Mouse (Mus musculus) ES-Bruce4 (cell line): Measurements from ENCODE around the gene Ptdss2. TPM values are rescaled to one million over a fixed set of nuclear protein-coding genes. Genes with fewer than 3 reads are reported as not detected.

Source experiments
- H3K27ac ChIP-seq: 2 replicates; pipeline ENCODE4 v1.5.1; 2012; ENCODE audit warnings: low read length, inconsistent platforms; ENCODE audit not compliant: insufficient read depth
- H3K27me3 ChIP-seq: 2 replicates; pipeline ENCODE4 v1.6.1; 2012; ENCODE audit warnings: mild to moderate bottlenecking, low read length, inconsistent platforms; ENCODE audit not compliant: control insufficient read depth, poor library complexity, insufficient read depth, severe bottlenecking
- H3K36me3 ChIP-seq: 2 replicates; pipeline ENCODE4 v1.6.1; 2012; ENCODE audit warnings: inconsistent platforms, mild to moderate bottlenecking, low read length, moderate library complexity; ENCODE audit not compliant: control insufficient read depth, poor library complexity, insufficient read depth, severe bottlenecking
- H3K4me1 ChIP-seq: one replicate; pipeline ENCODE4 v1.8.1; 2011; ENCODE audit warnings: low read length; ENCODE audit not compliant: control insufficient read depth, insufficient read depth
- H3K4me3 ChIP-seq: 2 replicates; pipeline ENCODE4 v1.5.1; 2011; ENCODE audit warnings: low read depth, mild to moderate bottlenecking, low read length
- H3K9ac ChIP-seq: 2 replicates; pipeline ENCODE4 v1.6.1; 2012; ENCODE audit warnings: low read depth, mild to moderate bottlenecking, inconsistent platforms; ENCODE audit not compliant: poor library complexity, severe bottlenecking
- H3K9me3 ChIP-seq: replicated peaks from 2 replicates; pipeline ENCODE4 v1.6.1; 2012; ENCODE audit warnings: mild to moderate bottlenecking, low read length, inconsistent platforms; ENCODE audit not compliant: control insufficient read depth, poor library complexity, insufficient read depth, severe bottlenecking
- CTCF ChIP-seq: IDR thresholded peaks from one replicate; pipeline ENCODE4 v1.8.1; 2011; ENCODE audit warnings: low read depth, low read length
- EP300 ChIP-seq: IDR thresholded peaks from 2 replicates; pipeline ENCODE4 v1.6.1; 2011; ENCODE audit warnings: low read depth, low read length; ENCODE audit not compliant: insufficient read depth
- POLR2A ChIP-seq: IDR thresholded peaks from one replicate; pipeline ENCODE4 v1.8.1; 2011; ENCODE audit warnings: low read length; ENCODE audit not compliant: insufficient read depth
- polyA plus RNA-seq: library from polyadenylated mRNA; stranded (reverse); fragments of >200 nt; gene quantifications from 2 replicates; pipeline ENCODE4 v1.2.4, GENCODE M21; 2011; ENCODE audit warnings: low read depth; ENCODE audit not compliant: missing spikeins, insufficient read depth, insufficient read length

Ptdss2 gene
- polyA plus RNA-seq, 1 experiment, result 55.3 TPM

- H3K27ac ChIP-seq, result no peak overlapping the region
- H3K9ac ChIP-seq, result no peak overlapping the region
- no peaks in the 10 kb centered on the region for H3K36me3 ChIP-seq
- TF ChIP-seq CTCF (no peak), EP300 (no peak), POLR2A (no peak)
- no peaks in the 10 kb centered on the region for H3K9me3 ChIP-seq
- no peaks in the 10 kb centered on the region for H3K4me1 ChIP-seq
- no peak overlapping the region for H3K4me3 ChIP-seq
- H3K27me3 ChIP-seq, result no peaks in the 10 kb centered on the region
Measured at GRCm38 (mm10) chr7:141205504-141205903, 83.3 kb downstream of the Ptdss2 start.

- Histone ChIP-seq H3K4me3 (no peak overlapping the region), H3K4me1 (no peaks in the 10 kb centered on the region), H3K36me3 (no peaks in the 10 kb centered on the region), H3K27ac (no peak overlapping the region), H3K9ac (no peak overlapping the region), H3K9me3 (no peaks in the 10 kb centered on the region), H3K27me3 (no peaks in the 10 kb centered on the region)
- no peak for TF ChIP-seq POLR2A
- TF ChIP-seq EP300, result no peak
- no peak for TF ChIP-seq CTCF
Measured at GRCm38 (mm10) chr7:141206182-141206937, 84.2 kb downstream of the Ptdss2 start.

Other genes starting within 250 kb of the Ptdss2 start
- gene Psmd13, start 240.4 kb upstream of the Ptdss2 start, polyA plus RNA-seq, result 246 and 251 TPM in 2 replicates
- 17.4 and 17.9 TPM in 2 replicates for gene Sirt3, start 240.1 kb upstream of the Ptdss2 start, polyA plus RNA-seq
- gene Cox8b, start 221.9 kb upstream of the Ptdss2 start, polyA plus RNA-seq, result not detected in 2 replicates
- gene Nlrp6, start 201.5 kb upstream of the Ptdss2 start, polyA plus RNA-seq, result not detected in 2 replicates
- 9.4 and 9.7 TPM in 2 replicates for gene Pgghg, start 181.0 kb upstream of the Ptdss2 start, polyA plus RNA-seq
- gene Ifitm5, start 172.1 kb upstream of the Ptdss2 start, polyA plus RNA-seq, result 1.8 and 3.9 TPM in 2 replicates
- gene Gm45717, start 166.4 kb upstream of the Ptdss2 start, polyA plus RNA-seq, result 3.1 TPM in 1 of 2 replicates, not detected in the other
- 720 and 786 TPM in 2 replicates for gene Ifitm2, start 166.4 kb upstream of the Ptdss2 start, polyA plus RNA-seq
- 501 and 504 TPM in 2 replicates for gene Ifitm1, start 155.2 kb upstream of the Ptdss2 start, polyA plus RNA-seq
- gene Ifitm3, start 111.6 kb upstream of the Ptdss2 start, polyA plus RNA-seq, result 410 and 433 TPM in 2 replicates
- not detected in 2 replicates for gene Ifitm6, start 104.5 kb upstream of the Ptdss2 start, polyA plus RNA-seq
- gene Gm17387, start 93.3 kb upstream of the Ptdss2 start, polyA plus RNA-seq, result not detected in 2 replicates
- gene B4galnt4, start 61.3 kb upstream of the Ptdss2 start, polyA plus RNA-seq, result 18.3 and 22.2 TPM in 2 replicates
- gene Pkp3, start 44.2 kb upstream of the Ptdss2 start, polyA plus RNA-seq, result 19.6 and 22.0 TPM in 2 replicates
- gene Sigirr, start 21.8 kb upstream of the Ptdss2 start, polyA plus RNA-seq, result 15.4 and 23.2 TPM in 2 replicates
- gene Ano9, start 4.6 kb upstream of the Ptdss2 start, polyA plus RNA-seq, result 19.1 and 22.1 TPM in 2 replicates
- 44.8 and 48.5 TPM in 2 replicates for gene Rnh1, start 50.5 kb downstream of the Ptdss2 start, polyA plus RNA-seq
- 50.5 and 51.8 TPM in 2 replicates for gene Hras, start 71.6 kb downstream of the Ptdss2 start, polyA plus RNA-seq
- 3.3 and 3.4 TPM in 2 replicates for gene Lrrc56, start 71.8 kb downstream of the Ptdss2 start, polyA plus RNA-seq
- 5.9 and 6.6 TPM in 2 replicates for gene Lmntd2, start 91.7 kb downstream of the Ptdss2 start, polyA plus RNA-seq
- gene Rassf7, start 93.5 kb downstream of the Ptdss2 start, polyA plus RNA-seq, result 29.6 and 36.3 TPM in 2 replicates
- 99.5 and 99.9 TPM in 2 replicates for gene Phrf1, start 106.4 kb downstream of the Ptdss2 start, polyA plus RNA-seq
- gene Irf7, start 144.1 kb downstream of the Ptdss2 start, polyA plus RNA-seq, result 0.57 TPM in 1 of 2 replicates, not detected in the other
- gene Cdhr5, start 154.4 kb downstream of the Ptdss2 start, polyA plus RNA-seq, result not detected in 2 replicates
- gene Sct, start 156.8 kb downstream of the Ptdss2 start, polyA plus RNA-seq, result 7.4 and 8.5 TPM in 2 replicates
- 0.21 and 0.65 TPM in 2 replicates for gene Drd4, start 169.6 kb downstream of the Ptdss2 start, polyA plus RNA-seq
- gene Deaf1, start 205.3 kb downstream of the Ptdss2 start, polyA plus RNA-seq, result 79.2 and 79.4 TPM in 2 replicates
- gene Tmem80, start 205.4 kb downstream of the Ptdss2 start, polyA plus RNA-seq, result 7.0 and 8.2 TPM in 2 replicates
- 39.8 and 46.0 TPM in 2 replicates for gene Eps8l2, start 216.5 kb downstream of the Ptdss2 start, polyA plus RNA-seq